Mouse (Mus musculus): Measurements from ENCODE around the gene Grcc10.

GRCm38 (mm10) chr6:124746296-124746605 lies 5.1 kb upstream of the Grcc10 start:
- TF ChIP-seq CTCF (IDR thresholded peaks at IDR 0.05; ENCODE audit: low read depth, low read length) (no peak), POLR2A (IDR thresholded peaks at IDR 0.05; ENCODE audit: extremely low read depth, insufficient read depth, low read length) (no peak)
